Comparison of ENCODE assay signal across 11 mouse cellular contexts in genomic region chr1:19211033-19211405, GRCm38 (mm10). TPM values are rescaled to one million over a fixed set of nuclear protein-coding genes. Genes with fewer than 3 reads are reported as not detected.
DNase-seq lines count a peak whose midpoint lies in the region; ATAC-seq and TF ChIP-seq lines count a peak whose summit lies in the region.
"Had no signal": no experiment of that assay in that cellular context is flagged by ENCODE, and none has a peak within 500 bp of the region (broad histone marks: within the 10 kb centered on the region; RNA-seq: fewer than 3 reads in every experiment).

No protein-coding gene starts in this region.

- H3K4me3 ChIP-seq in limb, embryonic 14.5 days (replicated peaks; ENCODE audit: low read length), result peak overlapping the region; percentile 45
- peak overlapping the region; percentile 38 for H3K4me3 ChIP-seq in neural tube, embryonic 15.5 days (replicated peaks)
- no peak overlapping the region for H3K4me3 ChIP-seq in intestine, postnatal 0 days (ENCODE audit: low read depth, low read length)

- DNase-seq in retina, embryonic 14.5 days (ENCODE audit: low spot score), result peak; percentile 21
- DNase-seq in retina, postnatal 1 day, result no peak
- DNase-seq in kidney, adult 8-10 months, result peak; percentile 64 to 75
- peak; percentile 25 for DNase-seq in limb, embryonic 14.5 days (ENCODE audit: low spot score)
- DNase-seq in frontal cortex, postnatal 25 days (ENCODE audit: low spot score in 2 of 2), result no peak
- DNase-seq: gastrocnemius, postnatal 14 days; heart, postnatal 10 days had no signal

- ATAC-seq in limb, embryonic 14.5 days (ENCODE audit: low FRiP score, low read depth), result no peak
- ATAC-seq in neural tube, embryonic 15.5 days (ENCODE audit: low FRiP score), result no peak
- no peak for ATAC-seq in megakaryocyte progenitor cell, adult 5-6 weeks (replicated peaks; ENCODE audit: poor library complexity)
- no peak for ATAC-seq in intestine, postnatal 0 days

- peak overlapping the region; percentile 84 for H3K9ac ChIP-seq in limb, embryonic 14.5 days (ENCODE audit: low read depth, low read length, severe bottlenecking)
- no peak overlapping the region for H3K9ac ChIP-seq in neural tube, embryonic 15.5 days (replicated peaks)
- H3K9ac ChIP-seq in intestine, postnatal 0 days (ENCODE audit: low read depth, low read length), result no peak overlapping the region

- under 1% methylated on average over 8 of the region's 8 CpGs for WGBS in limb, embryonic 14.5 days
- WGBS in neural tube, embryonic 15.5 days, result 2% methylated on average over 8 of the region's 8 CpGs
- whole genome bisulfite sequencing in intestine, postnatal 0 days, result 1% methylated on average over 8 of the region's 8 CpGs

- peak overlapping the region; percentile 51; the same call in 1 of the 2 replicates for H3K4me2 ChIP-seq in limb, embryonic 14.5 days (replicated peaks; ENCODE audit: low read depth, low read length, severe bottlenecking)
- H3K4me2 ChIP-seq in neural tube, embryonic 15.5 days, result peak overlapping the region; percentile 50
- no peak overlapping the region for H3K4me2 ChIP-seq in intestine, postnatal 0 days (replicated peaks; ENCODE audit: low read depth)

- H3K9me3 ChIP-seq in limb, embryonic 14.5 days (ENCODE audit: control insufficient read depth, low read length), result no peaks in the 10 kb centered on the region
- H3K9me3 ChIP-seq in neural tube, embryonic 15.5 days (replicated peaks), result no peaks in the 10 kb centered on the region
- H3K9me3 ChIP-seq in intestine, postnatal 0 days (ENCODE audit: control insufficient read depth), result no peaks in the 10 kb centered on the region

- H3K27ac ChIP-seq in limb, embryonic 14.5 days (replicated peaks; ENCODE audit: low read depth, low read length), result peak overlapping the region; percentile 86
- no peak overlapping the region for H3K27ac ChIP-seq in neural tube, embryonic 15.5 days (replicated peaks)
- no peak overlapping the region for H3K27ac ChIP-seq in intestine, postnatal 0 days (ENCODE audit: low read depth, low read length)

- H3K36me3 ChIP-seq in limb, embryonic 14.5 days (ENCODE audit: control insufficient read depth, insufficient read depth, low read length), result 0 out of 2 replicates have a peak, but pooled peaks cover 2% of the 10 kb centered on the region
- H3K36me3 ChIP-seq in neural tube, embryonic 15.5 days, result no peaks in the 10 kb centered on the region
- no peaks in the 10 kb centered on the region for H3K36me3 ChIP-seq in intestine, postnatal 0 days (ENCODE audit: control insufficient read depth, insufficient read depth)

- TF ChIP-seq CTCF in intestine, postnatal 0 days (IDR thresholded peaks at IDR 0.05; ENCODE audit: low read depth), result no peak

- no peaks in the 10 kb centered on the region for H3K4me1 ChIP-seq in limb, embryonic 14.5 days (ENCODE audit: control insufficient read depth, insufficient read depth, low read length)
- peaks cover 12% of the 10 kb centered on the region for H3K4me1 ChIP-seq in neural tube, embryonic 15.5 days
- no peaks in the 10 kb centered on the region for H3K4me1 ChIP-seq in intestine, postnatal 0 days (replicated peaks; ENCODE audit: control insufficient read depth, insufficient read depth, low read length)

- TF ChIP-seq POLR2A in limb, embryonic 14.5 days (IDR thresholded peaks at IDR 0.05; ENCODE audit: borderline replicate concordance, extremely low read depth, insufficient read depth, insufficient read length), result no peak

- H3K27me3 ChIP-seq in limb, embryonic 14.5 days (ENCODE audit: control insufficient read depth, insufficient read depth, low read length), result peaks cover 64% of the 10 kb centered on the region
- peaks cover 49% of the 10 kb centered on the region for H3K27me3 ChIP-seq in neural tube, embryonic 15.5 days (replicated peaks)
- peaks cover 82% of the 10 kb centered on the region for H3K27me3 ChIP-seq in intestine, postnatal 0 days (replicated peaks; ENCODE audit: control insufficient read depth, insufficient read depth, low read length)

RNA-seq across cellular contexts. Expression of gene Tfap2b, which starts 2.3 kb away (rescaled TPM):
- 43.2 and 64.9 TPM in 2 replicates for polyA plus RNA-seq in limb, embryonic 14.5 days (2012; rRNA removed)
- polyA plus RNA-seq in limb, embryonic 14.5 days (2014; fragmentation: Nextera tagmentation; extraction: Ambion mirVana), result 42.4 and 52.7 TPM in 2 replicates
- polyA plus RNA-seq in neural tube, embryonic 15.5 days (2015; fragmentation: Nextera tagmentation; extraction: Ambion mirVana), result 29.5 and 46.0 TPM in 2 replicates
- not detected in 2 replicates for total RNA-seq in megakaryocyte progenitor cell, adult 5-6 weeks (2015)
- total RNA-seq in megakaryocyte progenitor cell, adult 5-6 weeks (2017), result not detected in 2 replicates
- polyA plus RNA-seq in intestine, postnatal 0 days (2015; fragmentation: Nextera tagmentation; extraction: Ambion mirVana), result not detected in 2 replicates
- total RNA-seq: gastrocnemius, postnatal 14 days; heart, postnatal 10 days had no signal
- polyA plus RNA-seq: C2C12 had no signal

Comparison
In these comparisons a context has a peak if more than half of its experiments do, and no peak if none do; other contexts are left out.
1. DNase-seq: peak in retina, embryonic 14.5 days (single experiment), kidney, adult 8-10 months (2 of 2) and limb, embryonic 14.5 days (single experiment); none in retina, postnatal 1 day (single experiment) and frontal cortex, postnatal 25 days (0 of 2).
2. RNA of gene Tfap2b, which starts 2.3 kb away (polyA plus RNA-seq): 29.5 to 46.0 TPM in neural tube, embryonic 15.5 days and 42.4 to 64.9 TPM in limb, embryonic 14.5 days; not detected in intestine, postnatal 0 days; every median in the first group is over 10 times any median in the second.